Mouse (Mus musculus): ENCODE data around the gene Dock4. TPM values are rescaled to one million over a fixed set of nuclear protein-coding genes. Genes with fewer than 3 reads are reported as not detected.

Dock4 gene
- polyA plus RNA-seq, 1 experiment: 12.7 TPM

DNA sequence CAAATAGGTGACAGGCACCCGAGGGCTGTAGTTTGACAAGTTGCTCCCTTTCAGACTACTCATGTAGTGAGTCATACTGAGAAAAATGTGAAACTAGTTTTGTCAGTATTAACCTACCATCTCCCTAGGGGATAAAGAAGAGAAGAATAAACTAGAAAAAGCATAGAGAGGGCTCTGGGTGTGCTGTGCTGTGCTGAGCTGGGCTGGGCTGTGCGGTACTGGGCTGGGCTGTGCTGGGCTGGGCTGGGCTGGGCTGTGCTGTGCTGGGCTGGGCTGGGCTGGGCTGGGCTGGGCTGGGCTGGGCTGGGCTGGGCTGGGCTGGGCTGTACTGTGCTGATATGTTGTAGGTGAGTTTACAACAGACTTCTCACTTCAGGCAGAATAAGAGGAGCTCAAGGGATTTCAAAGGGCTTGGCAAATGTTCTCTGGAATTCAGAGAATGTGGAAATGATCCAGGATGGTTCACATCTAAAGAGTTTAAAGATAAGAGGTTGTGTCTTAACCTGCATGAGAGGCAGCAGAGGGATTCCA lies 442.6 kb downstream of the Dock4 start:
- no peak for TF ChIP-seq EP300 (IDR thresholded peaks at IDR 0.05; ENCODE audit: insufficient read depth, low read depth, low read length)
- no peak for TF ChIP-seq POLR2A (IDR thresholded peaks at IDR 0.05; ENCODE audit: insufficient read depth, low read length)
- TF ChIP-seq CTCF (IDR thresholded peaks at IDR 0.05; ENCODE audit: low read depth, low read length): no peak
- H3K27ac ChIP-seq (ENCODE audit: insufficient read depth, low read length): peak overlapping the region; percentile 59; the same call in 1 of the 2 replicates
- peaks cover 2% of the 10 kb centered on the region for H3K4me1 ChIP-seq (ENCODE audit: control insufficient read depth, insufficient read depth, low read length)
- H3K4me3 ChIP-seq (ENCODE audit: low read depth, low read length): no peak overlapping the region
- no peaks in the 10 kb centered on the region for H3K27me3 ChIP-seq (ENCODE audit: control insufficient read depth, insufficient read depth, low read length, poor library complexity, severe bottlenecking)
- H3K9ac ChIP-seq (ENCODE audit: low read depth, poor library complexity, severe bottlenecking): no peak overlapping the region
- no peaks in the 10 kb centered on the region for H3K9me3 ChIP-seq (replicated peaks; ENCODE audit: control insufficient read depth, insufficient read depth, low read length, poor library complexity, severe bottlenecking)
- H3K36me3 ChIP-seq (ENCODE audit: control insufficient read depth, insufficient read depth, low read length, poor library complexity, severe bottlenecking): no peaks in the 10 kb centered on the region

DNA sequence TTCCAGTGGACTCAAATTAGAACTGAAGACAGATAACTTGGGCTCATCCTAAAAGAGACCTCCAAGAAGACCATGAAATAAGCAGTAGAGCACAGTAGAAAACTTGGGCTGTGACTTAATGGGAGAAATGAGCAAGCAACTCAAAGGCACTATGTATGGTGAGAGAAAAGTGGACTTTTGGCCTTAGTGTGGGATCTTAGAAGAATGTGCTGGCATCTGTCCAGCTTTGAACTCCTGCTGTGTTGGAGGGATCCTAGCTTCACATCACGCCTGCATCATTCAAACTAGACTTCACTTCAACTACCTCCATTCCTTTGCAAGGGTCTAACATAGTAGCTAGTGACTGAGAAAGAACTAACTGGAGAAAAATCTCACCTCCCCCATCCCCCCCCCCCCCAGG lies 443.1 kb downstream of the Dock4 start:
- Histone ChIP-seq H3K36me3 (ENCODE audit: control insufficient read depth, insufficient read depth, low read length, poor library complexity, severe bottlenecking) (no peaks in the 10 kb centered on the region), H3K9me3 (replicated peaks; ENCODE audit: control insufficient read depth, insufficient read depth, low read length, poor library complexity, severe bottlenecking) (no peaks in the 10 kb centered on the region), H3K27me3 (ENCODE audit: control insufficient read depth, insufficient read depth, low read length, poor library complexity, severe bottlenecking) (no peaks in the 10 kb centered on the region), H3K27ac (ENCODE audit: insufficient read depth, low read length) (peak overlapping the region; percentile 59; the same call in 1 of the 2 replicates), H3K4me3 (ENCODE audit: low read depth, low read length) (no peak overlapping the region), H3K4me1 (ENCODE audit: control insufficient read depth, insufficient read depth, low read length) (peaks cover 2% of the 10 kb centered on the region), H3K9ac (ENCODE audit: low read depth, poor library complexity, severe bottlenecking) (no peak overlapping the region)
- TF ChIP-seq EP300 (IDR thresholded peaks at IDR 0.05; ENCODE audit: insufficient read depth, low read depth, low read length) (no peak), POLR2A (IDR thresholded peaks at IDR 0.05; ENCODE audit: insufficient read depth, low read length) (no peak), CTCF (IDR thresholded peaks at IDR 0.05; ENCODE audit: low read depth, low read length) (no peak)

DNA sequence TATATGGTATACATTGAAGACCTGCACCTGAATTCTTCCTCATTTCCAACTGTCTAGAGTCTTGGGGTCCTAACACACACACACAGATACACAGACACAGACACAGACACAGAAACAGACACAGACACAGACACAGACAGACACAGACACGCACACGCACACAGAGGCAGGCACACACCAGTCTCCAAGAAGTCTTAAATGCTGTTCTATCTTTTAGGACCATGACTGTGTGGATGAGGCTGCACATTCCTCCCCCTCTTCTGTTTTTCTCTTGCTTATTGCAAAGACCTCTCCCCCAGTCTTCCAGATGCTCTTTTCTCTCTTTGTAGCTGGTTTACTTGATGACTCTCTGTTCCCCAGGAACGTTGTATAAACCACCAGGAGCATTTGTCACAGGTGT lies 443.8 kb downstream of the Dock4 start:
- no peaks in the 10 kb centered on the region for H3K9me3 ChIP-seq (replicated peaks; ENCODE audit: control insufficient read depth, insufficient read depth, low read length, poor library complexity, severe bottlenecking)
- TF ChIP-seq EP300 (IDR thresholded peaks at IDR 0.05; ENCODE audit: insufficient read depth, low read depth, low read length) (no peak), POLR2A (IDR thresholded peaks at IDR 0.05; ENCODE audit: insufficient read depth, low read length) (no peak), CTCF (IDR thresholded peaks at IDR 0.05; ENCODE audit: low read depth, low read length) (no peak)
- H3K27me3 ChIP-seq (ENCODE audit: control insufficient read depth, insufficient read depth, low read length, poor library complexity, severe bottlenecking): no peaks in the 10 kb centered on the region
- H3K4me1 ChIP-seq (ENCODE audit: control insufficient read depth, insufficient read depth, low read length): peaks cover 2% of the 10 kb centered on the region
- H3K27ac ChIP-seq (ENCODE audit: insufficient read depth, low read length): no peak overlapping the region
- H3K9ac ChIP-seq (ENCODE audit: low read depth, poor library complexity, severe bottlenecking): no peak overlapping the region
- no peaks in the 10 kb centered on the region for H3K36me3 ChIP-seq (ENCODE audit: control insufficient read depth, insufficient read depth, low read length, poor library complexity, severe bottlenecking)
- H3K4me3 ChIP-seq (ENCODE audit: low read depth, low read length): no peak overlapping the region

DNA sequence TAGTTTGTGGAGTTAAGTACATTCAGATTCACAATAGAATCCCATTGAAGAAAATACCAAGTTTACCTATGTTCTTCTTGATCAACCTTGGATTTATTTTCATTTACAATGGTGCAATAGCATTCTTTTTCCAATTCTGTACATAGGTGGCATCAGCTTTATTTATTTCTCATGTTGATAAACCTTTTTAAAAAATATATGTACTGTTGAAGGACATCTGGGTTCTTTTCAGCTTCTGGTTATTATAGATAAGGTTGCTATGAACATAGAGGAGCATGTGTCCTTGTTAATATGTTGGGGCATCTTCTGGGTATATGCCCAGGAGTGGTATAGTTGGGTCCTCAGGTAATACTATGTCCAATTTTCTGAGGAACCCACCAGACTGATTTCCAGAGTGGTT lies 445.4 kb downstream of the Dock4 start:
- Histone ChIP-seq H3K27me3 (ENCODE audit: control insufficient read depth, insufficient read depth, low read length, poor library complexity, severe bottlenecking) (no peaks in the 10 kb centered on the region), H3K9me3 (replicated peaks; ENCODE audit: control insufficient read depth, insufficient read depth, low read length, poor library complexity, severe bottlenecking) (no peaks in the 10 kb centered on the region), H3K36me3 (ENCODE audit: control insufficient read depth, insufficient read depth, low read length, poor library complexity, severe bottlenecking) (no peaks in the 10 kb centered on the region), H3K4me3 (ENCODE audit: low read depth, low read length) (no peak overlapping the region), H3K4me1 (ENCODE audit: control insufficient read depth, insufficient read depth, low read length) (peaks cover 2% of the 10 kb centered on the region), H3K9ac (ENCODE audit: low read depth, poor library complexity, severe bottlenecking) (no peak overlapping the region), H3K27ac (ENCODE audit: insufficient read depth, low read length) (no peak overlapping the region)
- TF ChIP-seq POLR2A (IDR thresholded peaks at IDR 0.05; ENCODE audit: insufficient read depth, low read length): no peak
- TF ChIP-seq CTCF (IDR thresholded peaks at IDR 0.05; ENCODE audit: low read depth, low read length): no peak
- TF ChIP-seq EP300 (IDR thresholded peaks at IDR 0.05; ENCODE audit: insufficient read depth, low read depth, low read length): no peak

DNA sequence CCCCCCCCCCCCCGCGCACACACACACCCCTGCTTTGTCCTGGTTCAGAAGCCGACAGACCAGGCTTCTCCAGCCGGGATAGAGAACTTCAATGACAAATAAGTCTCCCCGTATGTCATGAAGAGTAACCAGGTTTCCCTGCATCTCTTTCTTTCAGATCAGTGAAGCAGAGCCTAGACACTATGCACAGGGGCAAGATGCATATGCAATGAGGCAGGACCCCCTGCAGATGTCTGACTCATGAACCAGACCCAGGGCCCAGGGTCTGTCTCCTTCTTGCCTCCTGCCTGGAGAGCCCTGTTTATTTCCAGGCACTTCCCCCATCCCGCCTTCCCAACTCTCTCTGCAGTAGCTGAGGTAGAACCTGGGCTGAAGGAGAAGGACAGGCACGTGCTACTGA lies 448.0 kb downstream of the Dock4 start:
- Histone ChIP-seq H3K4me3 (ENCODE audit: low read depth, low read length) (no peak overlapping the region), H3K36me3 (ENCODE audit: control insufficient read depth, insufficient read depth, low read length, poor library complexity, severe bottlenecking) (no peaks in the 10 kb centered on the region), H3K9ac (ENCODE audit: low read depth, poor library complexity, severe bottlenecking) (no peak overlapping the region), H3K9me3 (replicated peaks; ENCODE audit: control insufficient read depth, insufficient read depth, low read length, poor library complexity, severe bottlenecking) (no peaks in the 10 kb centered on the region), H3K4me1 (ENCODE audit: control insufficient read depth, insufficient read depth, low read length) (no peaks in the 10 kb centered on the region), H3K27me3 (ENCODE audit: control insufficient read depth, insufficient read depth, low read length, poor library complexity, severe bottlenecking) (no peaks in the 10 kb centered on the region), H3K27ac (ENCODE audit: insufficient read depth, low read length) (no peak overlapping the region)
- TF ChIP-seq POLR2A (IDR thresholded peaks at IDR 0.05; ENCODE audit: insufficient read depth, low read length): no peak
- TF ChIP-seq CTCF (IDR thresholded peaks at IDR 0.05; ENCODE audit: low read depth, low read length): no peak
- no peak for TF ChIP-seq EP300 (IDR thresholded peaks at IDR 0.05; ENCODE audit: insufficient read depth, low read depth, low read length)

DNA sequence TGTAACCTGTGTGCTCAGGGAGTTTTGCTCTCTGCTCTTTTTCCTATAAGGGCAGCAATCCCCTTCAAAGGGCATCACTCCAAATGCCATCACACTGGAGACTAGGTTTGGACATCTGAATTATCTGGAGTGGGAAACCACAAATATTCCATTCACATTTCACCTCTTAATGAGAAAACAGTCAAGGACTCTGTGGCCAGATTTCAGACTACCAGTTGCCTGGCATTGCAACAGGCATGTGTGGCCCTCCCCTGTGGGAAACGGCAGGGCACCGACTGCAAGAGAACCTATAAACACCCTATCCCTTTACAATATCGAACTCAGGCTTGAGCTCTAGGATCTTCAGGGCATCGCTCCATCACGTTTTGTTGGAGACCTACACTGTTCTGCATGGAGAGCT lies 448.9 kb downstream of the Dock4 start:
- Histone ChIP-seq H3K4me3 (ENCODE audit: low read depth, low read length) (no peak overlapping the region), H3K36me3 (ENCODE audit: control insufficient read depth, insufficient read depth, low read length, poor library complexity, severe bottlenecking) (no peaks in the 10 kb centered on the region), H3K27me3 (ENCODE audit: control insufficient read depth, insufficient read depth, low read length, poor library complexity, severe bottlenecking) (no peaks in the 10 kb centered on the region), H3K4me1 (ENCODE audit: control insufficient read depth, insufficient read depth, low read length) (peaks cover 2% of the 10 kb centered on the region), H3K9me3 (replicated peaks; ENCODE audit: control insufficient read depth, insufficient read depth, low read length, poor library complexity, severe bottlenecking) (no peaks in the 10 kb centered on the region), H3K9ac (ENCODE audit: low read depth, poor library complexity, severe bottlenecking) (no peak overlapping the region), H3K27ac (ENCODE audit: insufficient read depth, low read length) (no peak overlapping the region)
- no peak for TF ChIP-seq POLR2A (IDR thresholded peaks at IDR 0.05; ENCODE audit: insufficient read depth, low read length)

Other genes starting within 250 kb of the Dock4 start
- gene Lsmem1, start 246.5 kb upstream of the Dock4 start, polyA plus RNA-seq (2011; ENCODE audit: insufficient read depth, insufficient read length, low read depth, missing spikeins): 1.0 TPM in 1 of 2 replicates, not detected in the other
- gene Ifrd1, start 197.4 kb upstream of the Dock4 start, polyA plus RNA-seq (2011; ENCODE audit: insufficient read depth, insufficient read length, low read depth, missing spikeins): 107 and 108 TPM in 2 replicates
- 42.7 and 45.6 TPM in 2 replicates for gene Zfp277, start 50 bp upstream of the Dock4 start, polyA plus RNA-seq (2011; ENCODE audit: insufficient read depth, insufficient read length, low read depth, missing spikeins)